In the genomic region with DNA sequence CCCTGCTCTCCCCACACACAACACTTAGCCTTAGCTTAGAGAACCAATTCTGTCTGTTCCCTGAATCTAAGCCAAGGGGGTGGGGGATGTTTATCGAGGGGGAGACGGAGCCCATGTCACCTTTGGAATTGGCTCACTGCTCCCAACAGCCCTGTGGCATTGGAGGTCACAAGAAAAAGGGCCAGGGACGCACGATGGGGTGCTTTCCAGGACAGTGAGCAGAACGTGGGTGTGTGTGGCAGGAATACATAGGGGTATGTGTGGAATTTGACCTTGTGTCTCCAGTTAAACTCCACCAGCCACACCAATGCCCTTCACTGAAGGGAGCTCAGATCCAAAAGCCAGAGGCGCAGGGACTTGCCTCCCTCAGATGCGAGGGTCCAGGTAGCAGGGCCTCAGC, we compare ENCODE assay signal across 14 mouse cellular contexts.
A peak's percentile ranks its signal among the peaks of the same experiment; 100 is the strongest.
DNase-seq lines count a peak whose midpoint lies in the region; ATAC-seq and TF ChIP-seq lines count a peak whose summit lies in the region.
"Had no signal": no experiment of that assay in that cellular context is flagged by ENCODE, and none has a peak within 500 bp of the region (broad histone marks: within the 10 kb centered on the region; RNA-seq: fewer than 3 reads in every experiment).

No protein-coding gene starts in this region.

- H3K4me3 ChIP-seq in heart, adult 2 months: no peak overlapping the region
- H3K4me3 ChIP-seq: gastrocnemius, adult 2 months; hindbrain, embryonic 12.5 days; limb, embryonic 15.5 days had no signal

- peak overlapping the region; percentile 60 for H3K27ac ChIP-seq in heart, adult 2 months
- H3K27ac ChIP-seq: gastrocnemius, adult 2 months; hindbrain, embryonic 12.5 days; limb, embryonic 15.5 days; macrophage had no signal

- peak; percentile 31; the same call in 1 of the 2 replicates for TF ChIP-seq EP300 in heart, adult 2 months (IDR thresholded peaks at IDR 0.05; ENCODE audit: insufficient read depth, low read depth, low read length)

- no peaks in the 10 kb centered on the region for H3K36me3 ChIP-seq in heart, adult 2 months (ENCODE audit: control insufficient read depth, insufficient read depth, low read length)
- H3K36me3 ChIP-seq: hindbrain, embryonic 12.5 days; limb, embryonic 15.5 days had no signal

- CTCF ChIA-PET in Patski (lab: Charles Lee): no interaction called here

- no peak overlapping the region for H3K9ac ChIP-seq in heart, adult 2 months (ENCODE audit: low read depth, low read length)
- H3K9ac ChIP-seq: hindbrain, embryonic 12.5 days; limb, embryonic 15.5 days had no signal

- intact Hi-C loops in heart, adult 2 months (cut with DNase I): no loop called here
- intact Hi-C loops in heart, postnatal 14 days (cut with DNase I): no loop called here

- TF ChIP-seq CTCF in heart, adult 2 months (IDR thresholded peaks at IDR 0.05): no peak
- TF ChIP-seq CTCF in Patski (IDR thresholded peaks at IDR 0.05): no peak

- DNase-seq in heart, adult 2 months: no peak
- DNase-seq in heart, postnatal 14 days: no peak
- DNase-seq in Patski (ENCODE audit: low read depth, low spot score): no peak
- peak; percentile 88 for DNase-seq in kidney, adult 11 months
- peak; percentile 66 to 90 for DNase-seq in kidney, postnatal 25 days
- no peak for DNase-seq in embryo, embryonic 10.5 days (ENCODE audit: low spot score)
- no peak for DNase-seq in thymus, postnatal 25 days
- no peak for DNase-seq in embryo, embryonic 11 days
- DNase-seq: cerebellum, adult 8-10 months; gastrocnemius, adult 2 months; right cerebral cortex, adult 18-20 months had no signal

- in situ Hi-C loops in Patski (cut with MboI; ENCODE audit: low pct_unique_long_range_greater_than_20kb): no loop called here

- POLR2A ChIA-PET in Patski (lab: Charles Lee): interaction anchor here (0.6 to 1.5 kb wide), 4 partner anchors 19 to 364 kb away, joined by 3 to 4 read pairs (median 4); no protein-coding TSS in a partner anchor

- peak; percentile 41 for ATAC-seq in Patski

- 70% methylated on average over 7 of the region's 7 CpGs for WGBS in heart, adult 2 months

- no peaks in the 10 kb centered on the region for H3K27me3 ChIP-seq in heart, adult 2 months (ENCODE audit: control insufficient read depth, insufficient read depth, low read length)
- no peaks in the 10 kb centered on the region for H3K27me3 ChIP-seq in Patski
- H3K27me3 ChIP-seq: hindbrain, embryonic 12.5 days; limb, embryonic 15.5 days had no signal

- no peaks in the 10 kb centered on the region for H3K79me2 ChIP-seq in heart, adult 2 months (replicated peaks; ENCODE audit: control insufficient read depth, insufficient read depth, low read length)

- peaks cover 7% of the 10 kb centered on the region for H3K4me1 ChIP-seq in heart, adult 2 months (ENCODE audit: control insufficient read depth, insufficient read depth, low read length)

- no peak for TF ChIP-seq POLR2A in heart, adult 2 months (IDR thresholded peaks at IDR 0.05; ENCODE audit: insufficient read depth, low read depth, low read length)

Comparison
In these comparisons a context has a peak if more than half of its experiments do, and no peak if none do; other contexts are left out.
1. DNase-seq: peak in kidney, adult 11 months (single experiment) and kidney, postnatal 25 days (2 of 2); none in heart, adult 2 months (0 of 2), heart, postnatal 14 days (0 of 2), Patski (single experiment), embryo, embryonic 10.5 days (single experiment), thymus, postnatal 25 days (single experiment) and embryo, embryonic 11 days (single experiment).